Mouse (Mus musculus): ENCODE measurements around the gene Rnf103.

DNA sequence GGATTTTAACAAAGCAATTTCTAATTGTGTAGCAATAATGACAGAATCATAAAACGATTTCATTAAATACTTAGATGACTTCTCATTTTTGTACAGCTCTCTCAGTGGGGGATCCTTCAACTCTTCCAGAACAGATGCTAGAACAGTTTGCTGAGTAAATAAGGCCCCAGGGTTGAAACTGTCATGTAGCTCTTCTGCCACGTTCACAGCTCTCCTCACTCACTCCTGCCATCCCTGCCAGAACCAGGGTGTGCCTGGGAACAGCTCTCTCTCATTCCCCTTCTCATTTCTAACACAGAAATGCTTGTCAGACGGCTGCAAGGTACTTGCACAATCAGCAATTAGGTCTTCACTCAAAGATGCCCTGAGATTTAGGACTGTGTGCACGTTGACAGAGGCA lies 9.3 kb downstream of the Rnf103 start:
- TF ChIP-seq CTCF (IDR thresholded peaks at IDR 0.05; ENCODE audit: borderline replicate concordance, insufficient read depth, low read length) (no peak), POLR2A (IDR thresholded peaks at IDR 0.05; ENCODE audit: low read depth, low read length) (no peak)
